Mouse (Mus musculus) C2C12 (cell line): ENCODE data around the gene Tomm20.

Experiments used
- CEBPB ChIP-seq: IDR thresholded peaks from one replicate; pipeline ENCODE4 v1.6.1; 2011; ENCODE audit warnings: low read depth, mild to moderate bottlenecking, control low read depth, moderate library complexity
- CTCF ChIP-seq: IDR thresholded peaks from one replicate; pipeline ENCODE4 v1.5.1; 2011; ENCODE audit not compliant: control insufficient read depth, insufficient read depth, insufficient read length
- MAX ChIP-seq: IDR thresholded peaks from one replicate; pipeline ENCODE4 v1.6.1; 2011; ENCODE audit warnings: mild to moderate bottlenecking, control low read depth
- MYOD1 ChIP-seq: IDR thresholded peaks from one replicate; pipeline ENCODE4 v1.6.1; 2011; ENCODE audit warnings: low read depth; ENCODE audit not compliant: control insufficient read depth, insufficient read length
- MYOG ChIP-seq: IDR thresholded peaks from one replicate; pipeline ENCODE4 v1.6.1; 2011; ENCODE audit not compliant: control insufficient read depth, insufficient read length; ENCODE audit errors: extremely low read depth
- USF1 ChIP-seq: IDR thresholded peaks from one replicate; pipeline ENCODE4 v1.6.1; 2011; ENCODE audit warnings: low read depth, mild to moderate bottlenecking, control low read depth, moderate library complexity

GRCm38 (mm10) chr8:126945730-126946163, at the start of gene Tomm20:
- TF ChIP-seq CTCF (no peak), USF1 (peak; percentile 85), MYOG (no peak), MYOD1 (no peak), MAX (peak; percentile 98), CEBPB (no peak)
